19 mouse cellular contexts compared by ENCODE assay signal in the genomic region with DNA sequence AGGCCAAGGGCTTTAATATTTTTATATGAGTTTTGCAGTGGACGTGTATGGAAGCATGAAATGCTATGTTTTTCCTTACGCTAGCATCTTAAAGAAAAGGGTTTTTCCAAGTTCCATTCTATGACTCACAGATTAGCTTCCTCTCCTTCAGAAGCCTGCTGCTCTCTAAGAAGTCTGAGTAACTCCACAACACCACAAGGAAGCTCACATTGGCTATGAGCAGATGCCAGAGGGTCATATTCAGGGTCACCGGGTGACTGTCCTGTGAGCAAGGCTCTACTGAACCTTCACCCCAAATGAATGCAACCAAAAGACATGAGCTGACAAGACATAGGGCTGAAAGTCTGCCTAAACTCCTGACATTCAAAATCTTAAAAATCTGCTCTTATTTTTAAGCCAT.
DNase-seq lines count a peak whose midpoint lies in the region; ATAC-seq and TF ChIP-seq lines count a peak whose summit lies in the region.
"Had no signal": no experiment of that assay in that cellular context is flagged by ENCODE, and none has a peak within 500 bp of the region (broad histone marks: within the 10 kb centered on the region; RNA-seq: fewer than 3 reads in every experiment).

No protein-coding gene starts in this region.

- H3K4me1 ChIP-seq in embryonic facial prominence, embryonic 12.5 days, result peaks cover 22% of the 10 kb centered on the region
- peaks cover 30% of the 10 kb centered on the region for H3K4me1 ChIP-seq in embryonic facial prominence, embryonic 10.5 days
- H3K4me1 ChIP-seq in liver, adult 2 months (ENCODE audit: control insufficient read depth, insufficient read depth, low read length), result no peaks in the 10 kb centered on the region
- H3K4me1 ChIP-seq in liver, embryonic 11.5 days (replicated peaks; ENCODE audit: control insufficient read depth, insufficient read depth, low read length), result no peaks in the 10 kb centered on the region
- H3K4me1 ChIP-seq: megakaryocyte, embryonic 14.5 days had no signal

- peak overlapping the region; percentile 75; the same call in 1 of the 2 replicates for H3K27ac ChIP-seq in embryonic facial prominence, embryonic 12.5 days
- H3K27ac ChIP-seq in embryonic facial prominence, embryonic 10.5 days (replicated peaks), result no peak overlapping the region
- H3K27ac ChIP-seq in liver, adult 2 months (replicated peaks; ENCODE audit: insufficient read depth, low read depth, low read length), result no peak overlapping the region
- no peak overlapping the region for H3K27ac ChIP-seq in liver, embryonic 11.5 days (ENCODE audit: low read depth, low read length)

- WGBS in embryonic facial prominence, embryonic 12.5 days, result 85% methylated on average over 3 of the region's 3 CpGs
- 77% methylated on average over 3 of the region's 3 CpGs for WGBS in embryonic facial prominence, embryonic 10.5 days
- 68% methylated on average over 3 of the region's 3 CpGs for WGBS in liver, adult 2 months
- 87% methylated on average over 3 of the region's 3 CpGs for WGBS in liver, embryonic 11.5 days

- ATAC-seq in embryonic facial prominence, embryonic 12.5 days (ENCODE audit: insufficient number of reproducible peaks, insufficient read depth, low FRiP score, low TSS enrichment), result no peak
- ATAC-seq in liver, embryonic 11.5 days (replicated peaks; ENCODE audit: low FRiP score), result no peak
- peak; percentile 44 for ATAC-seq in inflammation-experienced regulatory T-cells, adult 6 months
- ATAC-seq: forebrain, embryonic 16.5 days; midbrain, embryonic 15.5 days; Patski had no signal

- TF ChIP-seq CTCF in liver, adult 2 months (IDR thresholded peaks at IDR 0.05; ENCODE audit: low read depth, low read length), result no peak

- H3K9ac ChIP-seq in embryonic facial prominence, embryonic 12.5 days, result no peak overlapping the region
- H3K9ac ChIP-seq in liver, adult 2 months (ENCODE audit: low read depth, low read length), result no peak overlapping the region
- H3K9ac ChIP-seq in liver, embryonic 11.5 days (ENCODE audit: low read depth, low read length), result no peak overlapping the region
- H3K9ac ChIP-seq: midbrain, embryonic 15.5 days had no signal

- H3K4me2 ChIP-seq in embryonic facial prominence, embryonic 12.5 days (replicated peaks), result no peak overlapping the region
- H3K4me2 ChIP-seq in liver, embryonic 11.5 days, result no peak overlapping the region
- H3K4me2 ChIP-seq: heart, embryonic 11.5 days; midbrain, embryonic 15.5 days had no signal

- no peaks in the 10 kb centered on the region for H3K9me3 ChIP-seq in embryonic facial prominence, embryonic 12.5 days
- H3K9me3 ChIP-seq in embryonic facial prominence, embryonic 10.5 days, result no peaks in the 10 kb centered on the region
- no peaks in the 10 kb centered on the region for H3K9me3 ChIP-seq in liver, embryonic 11.5 days (ENCODE audit: control insufficient read depth, low read length)
- H3K9me3 ChIP-seq: megakaryocyte, embryonic 14.5 days; midbrain, embryonic 15.5 days had no signal

- TF ChIP-seq POLR2A in liver, adult 2 months (IDR thresholded peaks at IDR 0.05; ENCODE audit: extremely low read depth, insufficient read depth, low read length), result no peak

- H3K4me3 ChIP-seq in embryonic facial prominence, embryonic 12.5 days, result no peak overlapping the region
- H3K4me3 ChIP-seq in embryonic facial prominence, embryonic 10.5 days, result no peak overlapping the region
- H3K4me3 ChIP-seq in liver, adult 2 months (ENCODE audit: insufficient read depth, low read depth, low read length), result no peak overlapping the region
- no peak overlapping the region for H3K4me3 ChIP-seq in liver, embryonic 11.5 days (ENCODE audit: low read depth, low read length)
- H3K4me3 ChIP-seq: megakaryocyte, embryonic 14.5 days; midbrain, embryonic 15.5 days had no signal

- no peaks in the 10 kb centered on the region for H3K79me2 ChIP-seq in liver, adult 2 months (ENCODE audit: control insufficient read depth, insufficient read depth, low read length)

- DNase-seq in embryonic facial prominence, embryonic 10.5 days (ENCODE audit: low spot score), result no peak
- DNase-seq in liver, adult 2 months (ENCODE audit: extremely low read depth, low read depth, low spot score), result peak; percentile 16
- no peak for DNase-seq in liver, embryonic 11.5 days (ENCODE audit: low spot score)
- DNase-seq in adipocyte (ENCODE audit: low spot score), result peak; percentile 52
- no peak for DNase-seq in ovary, postnatal 36 days (ENCODE audit: low spot score)
- no peak for DNase-seq in thymus, postnatal 0 days (ENCODE audit: low spot score)
- DNase-seq: cerebellum, adult 9-11 months; embryo, embryonic 11 days; heart, postnatal 10 days; kidney, adult 8-10 months; lung, adult 2 months; thymus, postnatal 25 days had no signal

- H3K27me3 ChIP-seq in embryonic facial prominence, embryonic 12.5 days, result no peaks in the 10 kb centered on the region
- no peaks in the 10 kb centered on the region for H3K27me3 ChIP-seq in embryonic facial prominence, embryonic 10.5 days (replicated peaks; ENCODE audit: low read depth, poor library complexity, severe bottlenecking)
- H3K27me3 ChIP-seq in liver, adult 2 months (ENCODE audit: control insufficient read depth, insufficient read depth, low read length), result no peaks in the 10 kb centered on the region
- H3K27me3 ChIP-seq in liver, embryonic 11.5 days (replicated peaks; ENCODE audit: control insufficient read depth, insufficient read depth, low read length), result no peaks in the 10 kb centered on the region
- H3K27me3 ChIP-seq: megakaryocyte, embryonic 14.5 days; midbrain, embryonic 15.5 days; Patski had no signal

- H3K36me3 ChIP-seq in embryonic facial prominence, embryonic 12.5 days, result no peaks in the 10 kb centered on the region
- no peaks in the 10 kb centered on the region for H3K36me3 ChIP-seq in embryonic facial prominence, embryonic 10.5 days (replicated peaks)
- H3K36me3 ChIP-seq in liver, adult 2 months (ENCODE audit: control insufficient read depth, insufficient read depth, low read length), result no peaks in the 10 kb centered on the region
- H3K36me3 ChIP-seq in liver, embryonic 11.5 days (ENCODE audit: control insufficient read depth, insufficient read depth, low read length), result no peaks in the 10 kb centered on the region
- H3K36me3 ChIP-seq: midbrain, embryonic 15.5 days had no signal

Comparison
In these comparisons a context has a peak if more than half of its experiments do, and no peak if none do; other contexts are left out.
1. DNase-seq: peak in liver, adult 2 months (single experiment) and adipocyte (single experiment); none in embryonic facial prominence, embryonic 10.5 days (single experiment), liver, embryonic 11.5 days (single experiment), ovary, postnatal 36 days (single experiment) and thymus, postnatal 0 days (single experiment).